Mouse (Mus musculus) erythroblast, embryonic 14.5 days (primary cell): ENCODE data around the gene Gon4l.
"Not testable (repeated sequence)": the region's sequence is repeated elsewhere in the genome, so short reads cannot be mapped to it uniquely, and the experiment has no call there.

Source experiments
- GATA1 ChIP-seq: IDR thresholded peaks from 2 replicates; pipeline ENCODE4 v1.6.1; 2012; ENCODE audit warnings: low read length, inconsistent platforms, mixed read lengths
- TAL1 ChIP-seq: IDR thresholded peaks from 3 replicates; pipeline ENCODE4 v1.6.1; 2012; ENCODE audit warnings: low read length, inconsistent platforms, mixed read lengths

DNA sequence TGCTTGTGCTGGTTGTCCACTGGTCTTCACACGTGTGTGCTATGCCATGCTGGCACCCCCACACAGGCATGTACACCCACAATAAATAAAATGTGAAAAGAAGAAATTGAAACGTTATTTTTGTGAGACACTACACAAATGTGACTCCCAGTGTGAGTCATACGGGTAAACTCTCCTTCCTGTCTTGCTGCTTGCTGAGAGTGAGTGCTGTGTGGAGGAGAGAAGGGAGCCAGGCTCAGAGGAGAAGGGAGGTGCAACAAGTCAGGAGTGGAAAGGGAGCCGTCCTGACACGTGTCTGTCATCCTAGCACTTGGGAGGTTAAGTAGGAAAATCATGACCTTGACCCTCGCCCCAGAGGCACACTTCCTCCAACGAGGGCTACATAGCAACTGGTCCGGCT is 48.2 kb upstream of the Gon4l start:
- not testable (repeated sequence) for TF ChIP-seq GATA1, TAL1
